In genomic region chr9:29325137-29325536, GRCm38 (mm10) we compare ENCODE assay signal across 22 mouse cellular contexts.
DNase-seq lines count a peak whose midpoint lies in the region; ATAC-seq lines count a peak whose summit lies in the region.
"Had no signal": no experiment of that assay in that cellular context is flagged by ENCODE, and none has a peak within 500 bp of the region (broad histone marks: within the 10 kb centered on the region; RNA-seq: fewer than 3 reads in every experiment).

No protein-coding gene starts in this region.

- no peak for DNase-seq in frontal cortex, postnatal 14 days (ENCODE audit: low spot score in 2 of 2)
- DNase-seq in heart, postnatal 4 days = peak; percentile 10
- peak; percentile 32 to 49 for DNase-seq in right cerebral cortex, postnatal 10 days (ENCODE audit: low spot score in 2 of 2)
- no peak for DNase-seq in right cerebral cortex, postnatal 4 days
- DNase-seq: adrenal gland, postnatal 14 days; cerebellum, adult 2 months; cerebellum, postnatal 14 days; embryo, embryonic 11 days; gastrocnemius, adult 2 months; gastrocnemius, postnatal 25 days; kidney, adult 18-20 months had no signal

- WGBS in heart, embryonic 12.5 days = 84% methylated on average over 8 of the region's 8 CpGs
- 89% methylated on average over 8 of the region's 8 CpGs for WGBS in neural tube, embryonic 15.5 days

- 0 out of 2 replicates have a peak, but pooled peaks cover 3% of the 10 kb centered on the region for H3K4me1 ChIP-seq in heart, embryonic 12.5 days (replicated peaks)
- H3K4me1 ChIP-seq in neural tube, embryonic 15.5 days = peaks cover 2% of the 10 kb centered on the region
- H3K4me1 ChIP-seq: embryonic facial prominence, embryonic 15.5 days; forebrain, embryonic 10.5 days; hindbrain, embryonic 10.5 days; intestine, embryonic 15.5 days had no signal

- ATAC-seq in frontal cortex, adult (ENCODE audit: low TSS enrichment) = peak; percentile 66; the same call in 1 of the 2 replicates
- no peak for ATAC-seq in heart, embryonic 12.5 days (ENCODE audit: insufficient number of reproducible peaks, low FRiP score)
- ATAC-seq in neural tube, embryonic 15.5 days (ENCODE audit: low FRiP score) = no peak
- ATAC-seq: forebrain, embryonic 15.5 days; intestine, embryonic 15.5 days had no signal

- no peak overlapping the region for H3K4me3 ChIP-seq in heart, embryonic 12.5 days
- H3K4me3 ChIP-seq in neural tube, embryonic 15.5 days (replicated peaks) = no peak overlapping the region
- H3K4me3 ChIP-seq: embryonic facial prominence, embryonic 15.5 days; erythroblast, embryonic 14.5 days; forebrain, embryonic 10.5 days; forebrain, embryonic 15.5 days; gastrocnemius, adult 2 months; hindbrain, embryonic 10.5 days; intestine, embryonic 15.5 days had no signal

- no peaks in the 10 kb centered on the region for H3K9me3 ChIP-seq in heart, embryonic 12.5 days (replicated peaks)
- no peaks in the 10 kb centered on the region for H3K9me3 ChIP-seq in neural tube, embryonic 15.5 days (replicated peaks)
- H3K9me3 ChIP-seq: embryonic facial prominence, embryonic 15.5 days; forebrain, embryonic 10.5 days; forebrain, embryonic 15.5 days; hindbrain, embryonic 10.5 days; intestine, embryonic 15.5 days had no signal

- H3K36me3 ChIP-seq in heart, embryonic 12.5 days = no peaks in the 10 kb centered on the region
- no peaks in the 10 kb centered on the region for H3K36me3 ChIP-seq in neural tube, embryonic 15.5 days
- H3K36me3 ChIP-seq: embryonic facial prominence, embryonic 15.5 days; forebrain, embryonic 10.5 days; forebrain, embryonic 15.5 days; hindbrain, embryonic 10.5 days; intestine, embryonic 15.5 days had no signal

- H3K9ac ChIP-seq in heart, embryonic 12.5 days = no peak overlapping the region
- H3K9ac ChIP-seq in neural tube, embryonic 15.5 days (replicated peaks) = no peak overlapping the region
- H3K9ac ChIP-seq: embryonic facial prominence, embryonic 15.5 days; forebrain, embryonic 15.5 days; hindbrain, embryonic 14.5 days; intestine, embryonic 15.5 days had no signal

- no peaks in the 10 kb centered on the region for H3K27me3 ChIP-seq in heart, embryonic 12.5 days (replicated peaks)
- no peaks in the 10 kb centered on the region for H3K27me3 ChIP-seq in neural tube, embryonic 15.5 days (replicated peaks)
- H3K27me3 ChIP-seq: embryonic facial prominence, embryonic 15.5 days; forebrain, embryonic 15.5 days; intestine, embryonic 15.5 days had no signal

- H3K27ac ChIP-seq in heart, embryonic 12.5 days (ENCODE audit: poor library complexity, severe bottlenecking) = no peak overlapping the region
- H3K27ac ChIP-seq in neural tube, embryonic 15.5 days (replicated peaks) = no peak overlapping the region
- H3K27ac ChIP-seq: embryonic facial prominence, embryonic 15.5 days; forebrain, embryonic 10.5 days; forebrain, embryonic 15.5 days; gastrocnemius, adult 2 months; hindbrain, embryonic 10.5 days; hindbrain, embryonic 14.5 days; intestine, embryonic 15.5 days had no signal

- H3K4me2 ChIP-seq in heart, embryonic 12.5 days = no peak overlapping the region
- H3K4me2 ChIP-seq in neural tube, embryonic 15.5 days = no peak overlapping the region
- H3K4me2 ChIP-seq: embryonic facial prominence, embryonic 15.5 days; forebrain, embryonic 15.5 days; heart, embryonic 11.5 days; hindbrain, embryonic 14.5 days; intestine, embryonic 15.5 days had no signal

Comparison
In these comparisons a context has a peak if more than half of its experiments do, and no peak if none do; other contexts are left out.
1. DNase-seq: peak in heart, postnatal 4 days (single experiment) and right cerebral cortex, postnatal 10 days (2 of 2); none in frontal cortex, postnatal 14 days (0 of 2) and right cerebral cortex, postnatal 4 days (single experiment).